Mouse (Mus musculus) midbrain, embryonic 15.5 days (tissue): ENCODE results near the gene Ric1. TPM values are rescaled to one million over a fixed set of nuclear protein-coding genes. Genes with fewer than 3 reads are reported as not detected.

Experiments
- ATAC-seq: fragments of 200-750 bp; cut with Nextera tagmentation; replicated peaks from 2 replicates; pipeline ENCODE4 v1.8.0; 2017; ENCODE audit warnings: moderate TSS enrichment
- H3K27ac ChIP-seq: fragments of 300-500 bp; sonication (generic); 2 replicates; pipeline ENCODE4 v1.5.1; 2015; ENCODE audit warnings: mild to moderate bottlenecking, inconsistent platforms
- H3K27me3 ChIP-seq: fragments of 300-500 bp; sonication (generic); replicated peaks from 2 replicates; pipeline ENCODE4 v1.6.1; 2015; ENCODE audit warnings: inconsistent platforms
- H3K36me3 ChIP-seq: fragments of 300-500 bp; sonication (generic); replicated peaks from 2 replicates; pipeline ENCODE4 v1.6.1; 2015; ENCODE audit warnings: inconsistent platforms
- H3K4me1 ChIP-seq: fragments of 300-500 bp; sonication (generic); 2 replicates; pipeline ENCODE4 v1.6.1; 2015; ENCODE audit warnings: inconsistent platforms
- H3K4me2 ChIP-seq: fragments of 300-500 bp; sonication (generic); 2 replicates; pipeline ENCODE4 v1.6.1; 2015; ENCODE audit warnings: inconsistent platforms, mild to moderate bottlenecking, moderate library complexity
- H3K4me3 ChIP-seq: fragments of 300-500 bp; sonication (generic); 2 replicates; pipeline ENCODE4 v1.5.1; 2015; ENCODE audit warnings: mild to moderate bottlenecking, inconsistent platforms
- H3K9ac ChIP-seq: fragments of 300-500 bp; sonication (generic); 2 replicates; pipeline ENCODE4 v1.6.1; 2015; ENCODE audit warnings: mild to moderate bottlenecking, inconsistent platforms
- H3K9me3 ChIP-seq: fragments of 300-500 bp; sonication (generic); 2 replicates; pipeline ENCODE4 v1.6.1; 2016; ENCODE audit warnings: inconsistent platforms
- WGBS: fragments of 180-500 bp; shearing (Covaris S2); methylation state at CpG from one replicate; pipeline ENCODE4 v1.1.7; 2015; ENCODE audit warnings: mixed read lengths; 5-methylcytosine and 5-hydroxymethylcytosine counted together
- polyA plus RNA-seq: library from polyadenylated mRNA; unstranded; fragments of >200 nt; fragmentation: Nextera tagmentation; extraction: Ambion mirVana; gene quantifications from 2 replicates; pipeline ENCODE4 v1.2.1, GENCODE M21; 2015

Gene Ric1
- polyA plus RNA-seq, 1 experiment from 2014 or later, result 14.4 TPM

GRCm38 (mm10) chr19:29603548-29604353 lies 81.7 kb downstream of the Ric1 start:
- WGBS, result 89% methylated on average over 14 of the region's 14 CpGs

GRCm38 (mm10) chr19:29604653-29605052 lies 82.6 kb downstream of the Ric1 start:
- Histone ChIP-seq H3K9me3 (no peaks in the 10 kb centered on the region), H3K4me2 (no peak overlapping the region), H3K27me3 (no peaks in the 10 kb centered on the region), H3K4me3 (no peak overlapping the region), H3K9ac (no peak overlapping the region), H3K36me3 (peaks cover 17% of the 10 kb centered on the region; the same call in 1 of the 2 replicates), H3K27ac (no peak overlapping the region), H3K4me1 (no peaks in the 10 kb centered on the region)
- ATAC-seq, result no peak
- WGBS, result 94% methylated on average over 3 of the region's 3 CpGs

More at GRCm38 (mm10) chr19:29603548-29604353, 81.7 kb downstream of the Ric1 start:
- Histone ChIP-seq H3K36me3 (peaks cover 22% of the 10 kb centered on the region; the same call in 1 of the 2 replicates), H3K9ac (no peak overlapping the region), H3K4me2 (no peak overlapping the region), H3K4me1 (no peaks in the 10 kb centered on the region), H3K27ac (no peak overlapping the region), H3K4me3 (no peak overlapping the region), H3K9me3 (no peaks in the 10 kb centered on the region), H3K27me3 (no peaks in the 10 kb centered on the region)
- no peak for ATAC-seq

- no peaks in the 10 kb centered on the region for H3K4me1 ChIP-seq
- no peak overlapping the region for H3K27ac ChIP-seq
- no peak for ATAC-seq
- no peaks in the 10 kb centered on the region for H3K9me3 ChIP-seq
- H3K4me3 ChIP-seq, result no peak overlapping the region
- 91% methylated on average over 4 of the region's 4 CpGs for WGBS
- H3K27me3 ChIP-seq, result no peaks in the 10 kb centered on the region
- H3K9ac ChIP-seq, result no peak overlapping the region
- H3K4me2 ChIP-seq, result no peak overlapping the region
- H3K36me3 ChIP-seq, result peaks cover 9% of the 10 kb centered on the region; the same call in 1 of the 2 replicates
Observed at GRCm38 (mm10) chr19:29607521-29607920, 85.4 kb downstream of the Ric1 start.

- no peak for ATAC-seq
- WGBS, result 86% methylated on average over 4 of the region's 4 CpGs
Observed at GRCm38 (mm10) chr19:29608212-29608611, 86.1 kb downstream of the Ric1 start.

GRCm38 (mm10) chr19:29610907-29611306 lies 88.8 kb downstream of the Ric1 start:
- Histone ChIP-seq H3K27me3 (no peaks in the 10 kb centered on the region), H3K36me3 (no peaks in the 10 kb centered on the region), H3K4me1 (no peaks in the 10 kb centered on the region), H3K4me2 (no peak overlapping the region), H3K4me3 (no peak overlapping the region), H3K9me3 (no peaks in the 10 kb centered on the region), H3K9ac (no peak overlapping the region), H3K27ac (no peak overlapping the region)
- 91% methylated on average over 10 of the region's 10 CpGs for WGBS
- no peak for ATAC-seq

More at GRCm38 (mm10) chr19:29608212-29608611, 86.1 kb downstream of the Ric1 start:
- Histone ChIP-seq H3K27ac (no peak overlapping the region), H3K4me1 (no peaks in the 10 kb centered on the region), H3K4me2 (no peak overlapping the region), H3K27me3 (no peaks in the 10 kb centered on the region), H3K9me3 (no peaks in the 10 kb centered on the region), H3K9ac (no peak overlapping the region), H3K4me3 (no peak overlapping the region), H3K36me3 (0 out of 2 replicates have a peak, but pooled peaks cover 4% of the 10 kb centered on the region)

- WGBS, result 87% methylated on average over 2 of the region's 2 CpGs
- no peaks in the 10 kb centered on the region for H3K4me1 ChIP-seq
- no peaks in the 10 kb centered on the region for H3K9me3 ChIP-seq
- no peak overlapping the region for H3K27ac ChIP-seq
- ATAC-seq, result no peak
- no peaks in the 10 kb centered on the region for H3K27me3 ChIP-seq
- no peak overlapping the region for H3K9ac ChIP-seq
- H3K4me2 ChIP-seq, result no peak overlapping the region
- no peaks in the 10 kb centered on the region for H3K36me3 ChIP-seq
- H3K4me3 ChIP-seq, result no peak overlapping the region
Observed at GRCm38 (mm10) chr19:29612102-29612501, 90.0 kb downstream of the Ric1 start.

GRCm38 (mm10) chr19:29641055-29641454 lies 119.0 kb downstream of the Ric1 start:
- H3K4me2 ChIP-seq, result no peak overlapping the region
- no peaks in the 10 kb centered on the region for H3K4me1 ChIP-seq
- WGBS, result 58% methylated on average over 9 of the region's 9 CpGs
- no peak for ATAC-seq
- no peaks in the 10 kb centered on the region for H3K9me3 ChIP-seq
- H3K36me3 ChIP-seq, result no peaks in the 10 kb centered on the region
- H3K9ac ChIP-seq, result no peak overlapping the region
- no peak overlapping the region for H3K4me3 ChIP-seq
- no peaks in the 10 kb centered on the region for H3K27me3 ChIP-seq
- no peak overlapping the region for H3K27ac ChIP-seq

GRCm38 (mm10) chr19:29641510-29641909 lies 119.4 kb downstream of the Ric1 start:
- H3K4me1 ChIP-seq, result no peaks in the 10 kb centered on the region
- no peak overlapping the region for H3K27ac ChIP-seq
- no peak overlapping the region for H3K4me3 ChIP-seq
- no peak for ATAC-seq
- WGBS, result 42% methylated on average over 5 of the region's 5 CpGs
- H3K27me3 ChIP-seq, result no peaks in the 10 kb centered on the region
- H3K9me3 ChIP-seq, result no peaks in the 10 kb centered on the region
- no peak overlapping the region for H3K4me2 ChIP-seq
- no peak overlapping the region for H3K9ac ChIP-seq
- no peaks in the 10 kb centered on the region for H3K36me3 ChIP-seq

- H3K9ac ChIP-seq, result no peak overlapping the region
- H3K27ac ChIP-seq, result no peak overlapping the region
- H3K4me1 ChIP-seq, result peaks cover 3% of the 10 kb centered on the region; the same call in 1 of the 2 replicates
- no peak for ATAC-seq
- no peaks in the 10 kb centered on the region for H3K36me3 ChIP-seq
- H3K4me2 ChIP-seq, result no peak overlapping the region
- H3K9me3 ChIP-seq, result no peaks in the 10 kb centered on the region
- WGBS, result 42% methylated on average over 6 of the region's 6 CpGs
- no peak overlapping the region for H3K4me3 ChIP-seq
- no peaks in the 10 kb centered on the region for H3K27me3 ChIP-seq
Observed at GRCm38 (mm10) chr19:29642211-29642610, 120.1 kb downstream of the Ric1 start.

- Histone ChIP-seq H3K9ac (no peak overlapping the region), H3K4me2 (no peak overlapping the region), H3K27ac (no peak overlapping the region), H3K4me1 (peaks cover 6% of the 10 kb centered on the region; the same call in 1 of the 2 replicates), H3K9me3 (no peaks in the 10 kb centered on the region), H3K36me3 (no peaks in the 10 kb centered on the region), H3K4me3 (no peak overlapping the region), H3K27me3 (no peaks in the 10 kb centered on the region)
- ATAC-seq, result no peak
- 62% methylated on average over 11 of the region's 11 CpGs for WGBS
Observed at GRCm38 (mm10) chr19:29643194-29643922, 121.3 kb downstream of the Ric1 start.

- no peak for ATAC-seq
- Histone ChIP-seq H3K4me3 (no peak overlapping the region), H3K4me1 (peaks cover 10% of the 10 kb centered on the region; the same call in 1 of the 2 replicates), H3K36me3 (no peaks in the 10 kb centered on the region), H3K27me3 (no peaks in the 10 kb centered on the region), H3K9me3 (no peaks in the 10 kb centered on the region), H3K4me2 (no peak overlapping the region), H3K27ac (no peak overlapping the region), H3K9ac (no peak overlapping the region)
- WGBS, result 99% methylated on average over 6 of the region's 6 CpGs
Observed at GRCm38 (mm10) chr19:29644747-29645146, 122.7 kb downstream of the Ric1 start.
